Mouse (Mus musculus) heart, postnatal 0 days (tissue): ENCODE data around the gene Vcl.

ENCODE experiments used
- CTCF ChIP-seq: IDR thresholded peaks from 2 replicates; pipeline ENCODE4 v1.5.1; 2016; ENCODE audit warnings: antibody characterized with exemption, control low read depth, low read depth
- EP300 ChIP-seq: IDR thresholded peaks from 2 replicates; pipeline ENCODE4 v1.6.1; 2016; ENCODE audit warnings: antibody characterized with exemption, low read depth

DNA sequence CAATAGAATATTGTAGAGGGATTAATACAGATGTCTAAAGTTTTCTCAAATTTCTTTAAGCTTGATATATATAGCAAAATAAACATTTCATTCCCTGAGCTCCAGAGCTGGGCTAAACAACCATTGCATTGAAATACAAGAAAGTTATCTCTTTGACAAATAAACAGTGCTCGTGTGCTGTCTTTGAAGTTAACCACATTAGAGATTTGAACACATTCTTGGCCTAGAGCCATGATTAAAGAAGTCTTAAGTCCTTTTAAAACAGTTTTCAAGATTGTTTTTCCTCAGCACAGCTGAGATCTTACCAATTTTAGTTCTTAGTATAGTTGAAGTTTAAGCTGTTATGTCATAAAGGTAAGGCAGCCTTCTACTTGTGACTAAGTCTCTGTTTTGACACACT, 135.1 kb downstream of the Vcl start:
- TF ChIP-seq CTCF (no peak), EP300 (no peak)
